Mouse (Mus musculus): ENCODE measurements around the gene Gm12185.
"Not testable (repeated sequence)": the region's sequence is repeated elsewhere in the genome, so short reads cannot be mapped to it uniquely, and the experiment has no call there.

GRCm38 (mm10) chr11:49006317-49006716, 14.3 kb upstream of the Gm12185 start:
- not testable (repeated sequence) for TF ChIP-seq CTCF, EP300 (IDR thresholded peaks at IDR 0.05; ENCODE audit: low read depth)
